Mouse (Mus musculus): ENCODE data around the gene Tars2. TPM values are rescaled to one million over a fixed set of nuclear protein-coding genes. Genes with fewer than 3 reads are reported as not detected.
"Not testable (repeated sequence)": the region's sequence is repeated elsewhere in the genome, so short reads cannot be mapped to it uniquely, and the experiment has no call there.

Tars2 gene
- polyA plus RNA-seq, 1 experiment, result 21.3 TPM

- TF ChIP-seq CTCF (IDR thresholded peaks at IDR 0.05; ENCODE audit: extremely low read depth, insufficient read length, insufficient replicate concordance, low read depth, low read length) (no peak), POLR2A (IDR thresholded peaks at IDR 0.05; ENCODE audit: low read depth, low read length) (no peak)
- WGBS, result 99% methylated on average over 4 of the region's 4 CpGs
Observed at GRCm38 (mm10) chr3:95698286-95698685, 61.7 kb downstream of the Tars2 start.

GRCm38 (mm10) chr3:95696360-95696759, 63.6 kb downstream of the Tars2 start:
- 43% methylated on average over 7 of the region's 7 CpGs for WGBS
- H3K27me3 ChIP-seq (ENCODE audit: control insufficient read depth, insufficient read depth, low read length), result no peaks in the 10 kb centered on the region
- no peak overlapping the region for H3K27ac ChIP-seq (ENCODE audit: insufficient read depth, low read depth, low read length)
- H3K4me1 ChIP-seq (ENCODE audit: control insufficient read depth, insufficient read depth, insufficient read length, low read length), result peaks cover 39% of the 10 kb centered on the region
- TF ChIP-seq POLR2A (IDR thresholded peaks at IDR 0.05; ENCODE audit: low read depth, low read length) (no peak), CTCF (IDR thresholded peaks at IDR 0.05; ENCODE audit: extremely low read depth, insufficient read length, insufficient replicate concordance, low read depth, low read length) (no peak)
- no peaks in the 10 kb centered on the region for H3K36me3 ChIP-seq (ENCODE audit: control insufficient read depth, insufficient read depth, low read length)
- no peak overlapping the region for H3K4me3 ChIP-seq (ENCODE audit: low read depth, low read length)

More at GRCm38 (mm10) chr3:95698286-95698685, 61.7 kb downstream of the Tars2 start:
- Histone ChIP-seq H3K4me1 (ENCODE audit: control insufficient read depth, insufficient read depth, insufficient read length, low read length) (peaks cover 46% of the 10 kb centered on the region), H3K27ac (ENCODE audit: insufficient read depth, low read depth, low read length) (no peak overlapping the region), H3K4me3 (ENCODE audit: low read depth, low read length) (no peak overlapping the region), H3K27me3 (ENCODE audit: control insufficient read depth, insufficient read depth, low read length) (no peaks in the 10 kb centered on the region), H3K36me3 (ENCODE audit: control insufficient read depth, insufficient read depth, low read length) (no peaks in the 10 kb centered on the region)

- Histone ChIP-seq H3K4me1 (ENCODE audit: control insufficient read depth, insufficient read depth, insufficient read length, low read length) (peaks cover 34% of the 10 kb centered on the region), H3K27me3 (ENCODE audit: control insufficient read depth, insufficient read depth, low read length) (no peaks in the 10 kb centered on the region), H3K27ac (ENCODE audit: insufficient read depth, low read depth, low read length) (no peak overlapping the region), H3K4me3 (ENCODE audit: low read depth, low read length) (no peak overlapping the region), H3K36me3 (ENCODE audit: control insufficient read depth, insufficient read depth, low read length) (no peaks in the 10 kb centered on the region)
- no peak for TF ChIP-seq CTCF (IDR thresholded peaks at IDR 0.05; ENCODE audit: extremely low read depth, insufficient read length, insufficient replicate concordance, low read depth, low read length)
- 25% methylated on average over 3 of the region's 3 CpGs for WGBS
Observed at GRCm38 (mm10) chr3:95695796-95696195, 64.2 kb downstream of the Tars2 start.

- Histone ChIP-seq H3K36me3 (ENCODE audit: control insufficient read depth, insufficient read depth, low read length) (no peaks in the 10 kb centered on the region), H3K4me3 (ENCODE audit: low read depth, low read length) (no peak overlapping the region), H3K4me1 (ENCODE audit: control insufficient read depth, insufficient read depth, insufficient read length, low read length) (peaks cover 28% of the 10 kb centered on the region), H3K27ac (ENCODE audit: insufficient read depth, low read depth, low read length) (peak overlapping the region; percentile 13; the same call in 1 of the 2 replicates), H3K27me3 (ENCODE audit: control insufficient read depth, insufficient read depth, low read length) (no peaks in the 10 kb centered on the region)
- 80% methylated on average over 11 of the region's 11 CpGs for WGBS
- TF ChIP-seq POLR2A (IDR thresholded peaks at IDR 0.05; ENCODE audit: low read depth, low read length) (no peak), CTCF (IDR thresholded peaks at IDR 0.05; ENCODE audit: extremely low read depth, insufficient read length, insufficient replicate concordance, low read depth, low read length) (no peak)
Observed at GRCm38 (mm10) chr3:95694808-95695703, 65.0 kb downstream of the Tars2 start.

- Histone ChIP-seq H3K27ac (ENCODE audit: insufficient read depth, low read depth, low read length) (peak overlapping the region; percentile 66), H3K4me1 (ENCODE audit: control insufficient read depth, insufficient read depth, insufficient read length, low read length) (peaks cover 27% of the 10 kb centered on the region), H3K36me3 (ENCODE audit: control insufficient read depth, insufficient read depth, low read length) (no peaks in the 10 kb centered on the region), H3K4me3 (ENCODE audit: low read depth, low read length) (no peak overlapping the region), H3K27me3 (ENCODE audit: control insufficient read depth, insufficient read depth, low read length) (no peaks in the 10 kb centered on the region)
- 30% methylated on average over 11 of the region's 11 CpGs for WGBS
- TF ChIP-seq POLR2A (IDR thresholded peaks at IDR 0.05; ENCODE audit: low read depth, low read length) (no peak), CTCF (IDR thresholded peaks at IDR 0.05; ENCODE audit: extremely low read depth, insufficient read length, insufficient replicate concordance, low read depth, low read length) (no peak)
Observed at GRCm38 (mm10) chr3:95693821-95694807, 65.9 kb downstream of the Tars2 start.

- peaks cover 27% of the 10 kb centered on the region for H3K4me1 ChIP-seq (ENCODE audit: control insufficient read depth, insufficient read depth, insufficient read length, low read length)
- H3K4me3 ChIP-seq (ENCODE audit: low read depth, low read length), result no peak overlapping the region
- H3K27ac ChIP-seq (ENCODE audit: insufficient read depth, low read depth, low read length), result no peak overlapping the region
- WGBS, result 70% methylated on average over 6 of the region's 6 CpGs
- no peaks in the 10 kb centered on the region for H3K36me3 ChIP-seq (ENCODE audit: control insufficient read depth, insufficient read depth, low read length)
- no peaks in the 10 kb centered on the region for H3K27me3 ChIP-seq (ENCODE audit: control insufficient read depth, insufficient read depth, low read length)
- TF ChIP-seq CTCF (IDR thresholded peaks at IDR 0.05; ENCODE audit: extremely low read depth, insufficient read length, insufficient replicate concordance, low read depth, low read length) (no peak), POLR2A (IDR thresholded peaks at IDR 0.05; ENCODE audit: low read depth, low read length) (no peak)
Observed at GRCm38 (mm10) chr3:95692677-95693076, 67.3 kb downstream of the Tars2 start.

- not testable (repeated sequence) for H3K27ac ChIP-seq (ENCODE audit: insufficient read depth, low read depth, low read length); H3K4me3 ChIP-seq (ENCODE audit: low read depth, low read length); H3K36me3 ChIP-seq (ENCODE audit: control insufficient read depth, insufficient read depth, low read length); H3K27me3 ChIP-seq (ENCODE audit: control insufficient read depth, insufficient read depth, low read length)
- WGBS, result 89% methylated on average over 2 of the region's 2 CpGs
- peaks cover 18% of the 10 kb centered on the region; the same call in 1 of the 2 replicates for H3K4me1 ChIP-seq (ENCODE audit: control insufficient read depth, insufficient read depth, insufficient read length, low read length)
Observed at GRCm38 (mm10) chr3:95690552-95690951, 69.5 kb downstream of the Tars2 start.

Other genes starting within 250 kb of the Tars2 start
- gene Ctss, start 233.4 kb downstream of the Tars2 start, polyA plus RNA-seq (2012; rRNA removed), result 11.4 and 26.7 TPM in 2 replicates
- gene Hormad1, start 200.5 kb downstream of the Tars2 start, polyA plus RNA-seq (2012; rRNA removed), result not detected in 2 replicates
- 1.8 and 4.8 TPM in 2 replicates for gene Golph3l, start 171.3 kb downstream of the Tars2 start, polyA plus RNA-seq (2012; rRNA removed)
- gene Ensa, start 135.2 kb downstream of the Tars2 start, polyA plus RNA-seq (2012; rRNA removed), result 5.2 and 10.1 TPM in 2 replicates
- gene Mcl1, start 101.4 kb downstream of the Tars2 start, polyA plus RNA-seq (2012; rRNA removed), result 119 and 327 TPM in 2 replicates
- 6.4 and 8.2 TPM in 2 replicates for gene Adamtsl4, start 72.3 kb downstream of the Tars2 start, polyA plus RNA-seq (2012; rRNA removed)
- 157 and 174 TPM in 2 replicates for gene Ecm1, start 20.6 kb downstream of the Tars2 start, polyA plus RNA-seq (2012; rRNA removed)
- 5.2 and 8.8 TPM in 2 replicates for gene Rprd2, start 58.7 kb upstream of the Tars2 start, polyA plus RNA-seq (2012; rRNA removed)
- 1.7 and 4.5 TPM in 2 replicates for gene Prpf3, start 95.7 kb upstream of the Tars2 start, polyA plus RNA-seq (2012; rRNA removed)
- gene Mrps21, start 111.3 kb upstream of the Tars2 start, polyA plus RNA-seq (2012; rRNA removed), result 39.5 and 51.8 TPM in 2 replicates
- gene Ciart, start 122.0 kb upstream of the Tars2 start, polyA plus RNA-seq (2012; rRNA removed), result 0.72 and 0.74 TPM in 2 replicates
- gene BC028528, start 131.8 kb upstream of the Tars2 start, polyA plus RNA-seq (2012; rRNA removed), result 1.5 and 1.6 TPM in 2 replicates
- gene Aph1a, start 133.8 kb upstream of the Tars2 start, polyA plus RNA-seq (2012; rRNA removed), result 126 and 211 TPM in 2 replicates
- gene Car14, start 144.5 kb upstream of the Tars2 start, polyA plus RNA-seq (2012; rRNA removed), result 0.75 and 0.81 TPM in 2 replicates
- 4.7 and 8.7 TPM in 2 replicates for gene Anp32e, start 169.0 kb upstream of the Tars2 start, polyA plus RNA-seq (2012; rRNA removed)
- 10.8 and 31.3 TPM in 2 replicates for gene Plekho1, start 235.8 kb upstream of the Tars2 start, polyA plus RNA-seq (2012; rRNA removed)